Mouse (Mus musculus): Measurements from ENCODE around the gene Dok7.

DNA sequence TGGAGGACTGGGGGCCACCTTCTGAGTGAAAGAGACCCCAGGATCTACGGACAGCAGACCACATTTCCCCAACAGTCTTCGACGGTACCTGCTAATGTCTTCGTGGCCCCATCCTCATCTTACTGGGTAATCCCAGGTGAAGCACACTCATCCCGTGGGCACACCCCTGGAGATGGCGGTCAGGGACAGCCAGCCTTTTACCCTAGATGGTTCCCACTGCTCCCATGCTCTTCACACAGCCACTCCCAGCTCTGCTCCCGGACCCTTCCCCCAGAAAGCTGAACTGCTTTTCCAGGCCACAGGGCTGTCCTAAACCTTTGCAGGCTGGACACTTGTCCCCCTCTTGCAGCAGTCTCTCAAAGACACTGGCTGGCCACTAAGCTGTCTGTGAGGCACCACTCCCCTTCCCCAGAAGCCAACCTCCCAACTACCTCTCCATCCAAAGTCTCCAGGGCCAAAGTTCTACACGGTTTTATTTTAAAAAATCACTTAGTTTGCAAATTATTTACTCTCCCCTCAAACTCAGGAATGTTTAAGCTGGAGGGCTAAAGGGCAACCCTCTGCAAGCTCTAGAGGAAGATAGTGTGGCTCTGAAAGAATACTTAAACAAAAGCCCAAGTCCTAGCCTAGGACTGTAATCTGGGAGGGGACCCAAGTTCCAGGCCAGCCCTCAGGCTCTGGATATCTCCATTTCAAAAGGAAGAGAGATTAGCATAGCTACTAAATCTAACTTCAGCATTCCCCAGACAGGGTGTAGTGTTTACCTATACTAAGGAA, 47.8 kb downstream of the Dok7 start:
- TF ChIP-seq EP300 (IDR thresholded peaks at IDR 0.05; ENCODE audit: insufficient read depth, low read depth, low read length): 0 out of 2 replicates have a peak, but pooled peaks have one; percentile 37
- no peak for TF ChIP-seq POLR2A (IDR thresholded peaks at IDR 0.05; ENCODE audit: insufficient read depth, low read length)
- no peak for TF ChIP-seq CTCF (IDR thresholded peaks at IDR 0.05; ENCODE audit: low read depth, low read length)

Data from ES-Bruce4 (cell line).